Mouse (Mus musculus): ENCODE data around the gene Caap1. TPM values are rescaled to one million over a fixed set of nuclear protein-coding genes. Genes with fewer than 3 reads are reported as not detected.

The Caap1 gene
- 16.5 and 19.6 TPM in 2 replicates for polyA plus RNA-seq (2015; fragmentation: Nextera tagmentation; extraction: Ambion mirVana)

- WGBS = 1% methylated on average over 61 of the region's 83 CpGs
- no peaks in the 10 kb centered on the region for H3K36me3 ChIP-seq (ENCODE audit: insufficient read depth, low read length)
- no peaks in the 10 kb centered on the region for H3K27me3 ChIP-seq (ENCODE audit: insufficient read depth, low read length)
- H3K4me2 ChIP-seq (replicated peaks; ENCODE audit: low read depth, low read length) = peak within 1 kb of the TSS; percentile 86
- H3K9me3 ChIP-seq (ENCODE audit: low read length) = no peaks in the 10 kb centered on the region
- H3K4me3 ChIP-seq (ENCODE audit: low read length) = peak within 1 kb of the TSS; percentile 89
- ATAC-seq (ENCODE audit: low FRiP score, low TSS enrichment) = peak; percentile 96
- peak within 1 kb of the TSS; percentile 87 for H3K9ac ChIP-seq (replicated peaks; ENCODE audit: low read length)
- peak within 1 kb of the TSS; percentile 84 for H3K27ac ChIP-seq (ENCODE audit: low read length)
- H3K4me1 ChIP-seq (ENCODE audit: insufficient read depth, low read length) = peaks cover 14% of the 10 kb centered on the region
Observed at GRCm38 (mm10) chr4:94556265-94557054, at the start of gene Caap1, which contains the start of gene Gm10306. Gene Caap1, minus strand, starts transcription at chr4:94556796. Gene Gm10306, plus strand, starts transcription at chr4:94556546.

- H3K9me3 ChIP-seq (ENCODE audit: low read length) = no peaks in the 10 kb centered on the region
- H3K9ac ChIP-seq (replicated peaks; ENCODE audit: low read length) = no peak overlapping the region
- no peaks in the 10 kb centered on the region for H3K36me3 ChIP-seq (ENCODE audit: insufficient read depth, low read length)
- ATAC-seq (ENCODE audit: low FRiP score, low TSS enrichment) = no peak
- no peaks in the 10 kb centered on the region for H3K27me3 ChIP-seq (ENCODE audit: insufficient read depth, low read length)
- 62% methylated on average over 2 of the region's 2 CpGs for WGBS
- H3K4me1 ChIP-seq (ENCODE audit: insufficient read depth, low read length) = peaks cover 21% of the 10 kb centered on the region
- H3K4me2 ChIP-seq (replicated peaks; ENCODE audit: low read depth, low read length) = no peak overlapping the region
- peak overlapping the region; percentile 76 for H3K27ac ChIP-seq (ENCODE audit: low read length)
- H3K4me3 ChIP-seq (ENCODE audit: low read length) = no peak overlapping the region
Observed at GRCm38 (mm10) chr4:94605591-94605990, 49.0 kb upstream of the Caap1 start.

GRCm38 (mm10) chr4:94604452-94605019 is 47.9 kb upstream of the Caap1 start:
- Histone ChIP-seq H3K4me1 (ENCODE audit: insufficient read depth, low read length) (peaks cover 21% of the 10 kb centered on the region), H3K9ac (replicated peaks; ENCODE audit: low read length) (no peak overlapping the region), H3K4me2 (replicated peaks; ENCODE audit: low read depth, low read length) (no peak overlapping the region), H3K9me3 (ENCODE audit: low read length) (no peaks in the 10 kb centered on the region), H3K36me3 (ENCODE audit: insufficient read depth, low read length) (no peaks in the 10 kb centered on the region), H3K4me3 (ENCODE audit: low read length) (no peak overlapping the region), H3K27me3 (ENCODE audit: insufficient read depth, low read length) (no peaks in the 10 kb centered on the region), H3K27ac (ENCODE audit: low read length) (no peak overlapping the region)
- no peak for ATAC-seq (ENCODE audit: low FRiP score, low TSS enrichment)
- WGBS = 80% methylated on average over 2 of the region's 2 CpGs

- peak within 1 kb of the TSS; percentile 92 for H3K9ac ChIP-seq (replicated peaks; ENCODE audit: low read length)
- under 1% methylated on average over 52 of the region's 61 CpGs for WGBS
- ATAC-seq (ENCODE audit: low FRiP score, low TSS enrichment) = peak; percentile 99
Observed at GRCm38 (mm10) chr4:94603031-94603629, 46.5 kb upstream of the Caap1 start, which contains the start of gene Plaa. Gene Plaa, minus strand, starts transcription at chr4:94603244.

GRCm38 (mm10) chr4:94602496-94603030 is 46.0 kb upstream of the Caap1 start:
- no peaks in the 10 kb centered on the region for H3K27me3 ChIP-seq (ENCODE audit: insufficient read depth, low read length)
- peaks cover 21% of the 10 kb centered on the region for H3K4me1 ChIP-seq (ENCODE audit: insufficient read depth, low read length)
- peak overlapping the region; percentile 75 for H3K4me2 ChIP-seq (replicated peaks; ENCODE audit: low read depth, low read length)
- H3K36me3 ChIP-seq (ENCODE audit: insufficient read depth, low read length) = no peaks in the 10 kb centered on the region
- H3K27ac ChIP-seq (ENCODE audit: low read length) = peak overlapping the region; percentile 91
- H3K9ac ChIP-seq (replicated peaks; ENCODE audit: low read length) = peak overlapping the region; percentile 92
- peak; percentile 86; the same call in 1 of the 2 replicates for ATAC-seq (ENCODE audit: low FRiP score, low TSS enrichment)
- peak overlapping the region; percentile 92 for H3K4me3 ChIP-seq (ENCODE audit: low read length)
- H3K9me3 ChIP-seq (ENCODE audit: low read length) = no peaks in the 10 kb centered on the region
- under 1% methylated on average over 33 of the region's 33 CpGs for WGBS

More at GRCm38 (mm10) chr4:94603031-94603629, 46.5 kb upstream of the Caap1 start, which contains the start of gene Plaa:
- Histone ChIP-seq H3K27ac (ENCODE audit: low read length) (peak within 1 kb of the TSS; percentile 91), H3K9me3 (ENCODE audit: low read length) (no peaks in the 10 kb centered on the region), H3K27me3 (ENCODE audit: insufficient read depth, low read length) (no peaks in the 10 kb centered on the region), H3K4me2 (replicated peaks; ENCODE audit: low read depth, low read length) (peak within 1 kb of the TSS; percentile 92), H3K36me3 (ENCODE audit: insufficient read depth, low read length) (no peaks in the 10 kb centered on the region), H3K4me1 (ENCODE audit: insufficient read depth, low read length) (peaks cover 21% of the 10 kb centered on the region), H3K4me3 (ENCODE audit: low read length) (peak within 1 kb of the TSS; percentile 92)

- no peak overlapping the region for H3K9ac ChIP-seq (replicated peaks; ENCODE audit: low read length)
- no peaks in the 10 kb centered on the region for H3K36me3 ChIP-seq (ENCODE audit: insufficient read depth, low read length)
- H3K4me1 ChIP-seq (ENCODE audit: insufficient read depth, low read length) = peaks cover 21% of the 10 kb centered on the region
- no peaks in the 10 kb centered on the region for H3K9me3 ChIP-seq (ENCODE audit: low read length)
- ATAC-seq (ENCODE audit: low FRiP score, low TSS enrichment) = no peak
- H3K4me3 ChIP-seq (ENCODE audit: low read length) = peak overlapping the region; percentile 92; the same call in 1 of the 2 replicates
- no peak overlapping the region for H3K27ac ChIP-seq (ENCODE audit: low read length)
- no peaks in the 10 kb centered on the region for H3K27me3 ChIP-seq (ENCODE audit: insufficient read depth, low read length)
- 87% methylated on average over 4 of the region's 4 CpGs for WGBS
- H3K4me2 ChIP-seq (replicated peaks; ENCODE audit: low read depth, low read length) = peak overlapping the region; percentile 75
Observed at GRCm38 (mm10) chr4:94601395-94601794, 44.8 kb upstream of the Caap1 start.

- H3K4me3 ChIP-seq (ENCODE audit: low read length) = no peak overlapping the region
- H3K9me3 ChIP-seq (ENCODE audit: low read length) = no peaks in the 10 kb centered on the region
- no peaks in the 10 kb centered on the region for H3K27me3 ChIP-seq (ENCODE audit: insufficient read depth, low read length)
- no peak overlapping the region for H3K4me2 ChIP-seq (replicated peaks; ENCODE audit: low read depth, low read length)
- H3K9ac ChIP-seq (replicated peaks; ENCODE audit: low read length) = no peak overlapping the region
- no peaks in the 10 kb centered on the region for H3K36me3 ChIP-seq (ENCODE audit: insufficient read depth, low read length)
- H3K4me1 ChIP-seq (ENCODE audit: insufficient read depth, low read length) = peaks cover 12% of the 10 kb centered on the region; the same call in 1 of the 2 replicates
- no peak overlapping the region for H3K27ac ChIP-seq (ENCODE audit: low read length)
- no peak for ATAC-seq (ENCODE audit: low FRiP score, low TSS enrichment)
Observed at GRCm38 (mm10) chr4:94592709-94593108, 36.1 kb upstream of the Caap1 start.

GRCm38 (mm10) chr4:94591765-94592381 is 35.3 kb upstream of the Caap1 start:
- no peak overlapping the region for H3K9ac ChIP-seq (replicated peaks; ENCODE audit: low read length)
- H3K9me3 ChIP-seq (ENCODE audit: low read length) = no peaks in the 10 kb centered on the region
- no peaks in the 10 kb centered on the region for H3K36me3 ChIP-seq (ENCODE audit: insufficient read depth, low read length)
- no peak for ATAC-seq (ENCODE audit: low FRiP score, low TSS enrichment)
- 73% methylated on average over 4 of the region's 4 CpGs for WGBS
- no peak overlapping the region for H3K4me2 ChIP-seq (replicated peaks; ENCODE audit: low read depth, low read length)
- no peak overlapping the region for H3K4me3 ChIP-seq (ENCODE audit: low read length)
- peaks cover 12% of the 10 kb centered on the region; the same call in 1 of the 2 replicates for H3K4me1 ChIP-seq (ENCODE audit: insufficient read depth, low read length)
- H3K27ac ChIP-seq (ENCODE audit: low read length) = no peak overlapping the region
- H3K27me3 ChIP-seq (ENCODE audit: insufficient read depth, low read length) = no peaks in the 10 kb centered on the region

- no peak overlapping the region for H3K4me3 ChIP-seq (ENCODE audit: low read length)
- H3K27ac ChIP-seq (ENCODE audit: low read length) = no peak overlapping the region
- no peaks in the 10 kb centered on the region for H3K4me1 ChIP-seq (ENCODE audit: insufficient read depth, low read length)
- no peak overlapping the region for H3K4me2 ChIP-seq (replicated peaks; ENCODE audit: low read depth, low read length)
- H3K27me3 ChIP-seq (ENCODE audit: insufficient read depth, low read length) = no peaks in the 10 kb centered on the region
- no peak for ATAC-seq (ENCODE audit: low FRiP score, low TSS enrichment)
- 94% methylated on average over 4 of the region's 4 CpGs for WGBS
- no peaks in the 10 kb centered on the region for H3K9me3 ChIP-seq (ENCODE audit: low read length)
- H3K36me3 ChIP-seq (ENCODE audit: insufficient read depth, low read length) = peaks cover 19% of the 10 kb centered on the region
- H3K9ac ChIP-seq (replicated peaks; ENCODE audit: low read length) = no peak overlapping the region
Observed at GRCm38 (mm10) chr4:94572677-94573076, 16.1 kb upstream of the Caap1 start.

All from kidney, embryonic 16.5 days (tissue).